Mouse (Mus musculus): ENCODE data around the gene Ephb3. TPM values are rescaled to one million over a fixed set of nuclear protein-coding genes. Genes with fewer than 3 reads are reported as not detected.
"Not testable (repeated sequence)": the region's sequence is repeated elsewhere in the genome, so short reads cannot be mapped to it uniquely, and the experiment has no call there.

The Ephb3 gene
- polyA plus RNA-seq (2014; fragmentation: Nextera tagmentation; extraction: Ambion mirVana), result 10.3 and 11.2 TPM in 2 replicates

DNA sequence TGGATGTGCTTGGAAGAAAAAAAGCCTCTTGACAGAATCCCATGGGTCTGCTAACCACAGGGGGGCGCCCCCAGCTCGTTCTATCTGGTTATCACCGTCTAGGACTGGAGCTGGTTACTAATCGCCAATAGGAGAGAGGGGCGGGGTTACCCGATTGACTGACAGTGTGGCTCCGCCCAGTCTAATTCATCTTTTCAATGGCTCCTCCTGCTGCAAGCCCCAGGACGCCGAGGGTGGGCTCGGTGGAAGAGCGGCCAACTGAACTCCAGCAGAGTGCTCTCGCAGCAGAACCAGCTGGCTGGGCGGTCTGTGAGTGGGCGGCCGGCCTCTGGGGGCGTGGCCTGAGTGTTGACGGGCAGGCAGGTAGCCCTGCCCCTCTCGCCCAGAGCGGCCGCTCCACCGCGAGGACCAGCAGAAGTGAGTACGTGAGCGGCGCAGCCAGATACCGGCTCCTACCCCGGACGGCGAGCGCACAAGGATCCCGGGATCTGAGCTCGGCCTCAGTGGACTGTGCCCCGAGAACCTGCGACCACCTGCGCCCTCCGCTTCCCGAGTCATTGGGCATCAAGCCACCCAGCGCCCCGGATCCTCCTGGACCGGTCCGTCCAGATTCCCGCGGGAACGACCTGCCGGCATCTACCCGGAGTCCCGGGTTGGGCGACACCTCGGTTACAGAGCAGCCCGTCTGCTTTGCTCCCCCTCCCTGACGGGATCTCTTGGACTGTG lies at the start of gene Ephb3:
Ephb3 (plus strand) TSS at position 389 of the 726 bp plus-strand sequence.
- H3K9me3 ChIP-seq (ENCODE audit: control insufficient read depth, low read length), result no peaks in the 10 kb centered on the region
- DNase-seq (ENCODE audit: low spot score) (peak; percentile 99), ATAC-seq (ENCODE audit: low FRiP score) (peak; percentile 98)
- WGBS, result under 1% methylated on average over 50 of the region's 51 CpGs
- H3K4me3 ChIP-seq (ENCODE audit: low read depth, low read length), result peak within 1 kb of the TSS; percentile 80
- H3K4me1 ChIP-seq (replicated peaks; ENCODE audit: control insufficient read depth, insufficient read depth, low read length), result peaks cover 3% of the 10 kb centered on the region
- peak within 1 kb of the TSS; percentile 92 for H3K9ac ChIP-seq (ENCODE audit: low read depth, low read length)
- no peaks in the 10 kb centered on the region for H3K36me3 ChIP-seq (ENCODE audit: control insufficient read depth, insufficient read depth, low read length)
- no peaks in the 10 kb centered on the region for H3K27me3 ChIP-seq (ENCODE audit: control insufficient read depth, insufficient read depth, low read length)
- H3K27ac ChIP-seq (ENCODE audit: low read depth, low read length), result peak within 1 kb of the TSS; percentile 66
- H3K4me2 ChIP-seq (replicated peaks; ENCODE audit: low read depth, low read length), result peak within 1 kb of the TSS; percentile 81

DNA sequence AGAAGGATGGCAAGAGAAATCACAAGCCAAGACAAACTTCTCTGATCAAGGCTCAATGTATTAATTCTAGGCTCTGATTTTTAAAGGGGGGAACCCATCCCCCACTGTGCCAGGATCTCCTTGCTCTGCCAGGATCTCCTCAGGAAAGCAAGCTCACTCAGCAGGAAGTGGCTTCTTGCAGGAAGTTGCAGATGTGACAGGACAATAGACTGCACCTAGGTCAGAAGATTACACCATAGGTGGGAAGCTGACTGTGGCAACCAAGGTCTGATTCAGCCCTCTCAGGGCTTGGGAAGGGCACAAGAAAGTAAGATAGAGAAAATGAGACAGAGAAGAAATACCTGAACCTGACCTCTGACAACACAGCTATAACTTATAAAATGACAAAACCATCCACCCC lies 48.3 kb upstream of the Ephb3 start:
- not testable (repeated sequence) for H3K27me3 ChIP-seq (ENCODE audit: control insufficient read depth, insufficient read depth, low read length); DNase-seq (ENCODE audit: low spot score); H3K36me3 ChIP-seq (ENCODE audit: control insufficient read depth, insufficient read depth, low read length); H3K4me1 ChIP-seq (replicated peaks; ENCODE audit: control insufficient read depth, insufficient read depth, low read length); H3K4me3 ChIP-seq (ENCODE audit: low read depth, low read length); H3K9me3 ChIP-seq (ENCODE audit: control insufficient read depth, low read length); H3K9ac ChIP-seq (ENCODE audit: low read depth, low read length); ATAC-seq (ENCODE audit: low FRiP score); H3K27ac ChIP-seq (ENCODE audit: low read depth, low read length); H3K4me2 ChIP-seq (replicated peaks; ENCODE audit: low read depth, low read length)

DNA sequence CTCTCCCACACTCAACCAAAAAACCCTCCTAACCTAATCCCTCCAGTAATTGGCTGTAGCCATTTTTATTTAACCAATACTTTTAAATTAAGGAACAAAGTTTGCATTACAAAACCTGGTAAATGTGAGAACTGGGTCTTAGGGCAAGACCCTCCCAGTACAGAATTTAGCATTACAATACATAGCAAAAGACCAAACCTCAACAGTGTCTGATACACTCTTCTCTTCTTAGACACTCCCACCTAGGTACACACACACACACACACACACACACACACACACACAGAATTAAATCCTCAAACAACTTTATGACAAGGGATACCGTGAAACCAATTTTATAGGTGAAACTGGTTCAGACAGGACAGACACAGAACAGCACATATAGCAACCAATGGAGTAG lies 45.3 kb upstream of the Ephb3 start:
- H3K4me2 ChIP-seq (replicated peaks; ENCODE audit: low read depth, low read length); DNase-seq (ENCODE audit: low spot score); ATAC-seq (ENCODE audit: low FRiP score); H3K4me1 ChIP-seq (replicated peaks; ENCODE audit: control insufficient read depth, insufficient read depth, low read length); H3K9ac ChIP-seq (ENCODE audit: low read depth, low read length); H3K9me3 ChIP-seq (ENCODE audit: control insufficient read depth, low read length); H3K36me3 ChIP-seq (ENCODE audit: control insufficient read depth, insufficient read depth, low read length); H3K27me3 ChIP-seq (ENCODE audit: control insufficient read depth, insufficient read depth, low read length); H3K27ac ChIP-seq (ENCODE audit: low read depth, low read length); H3K4me3 ChIP-seq (ENCODE audit: low read depth, low read length): not testable (repeated sequence)
- 88% methylated on average over 1 of the region's 1 CpGs for WGBS

DNA sequence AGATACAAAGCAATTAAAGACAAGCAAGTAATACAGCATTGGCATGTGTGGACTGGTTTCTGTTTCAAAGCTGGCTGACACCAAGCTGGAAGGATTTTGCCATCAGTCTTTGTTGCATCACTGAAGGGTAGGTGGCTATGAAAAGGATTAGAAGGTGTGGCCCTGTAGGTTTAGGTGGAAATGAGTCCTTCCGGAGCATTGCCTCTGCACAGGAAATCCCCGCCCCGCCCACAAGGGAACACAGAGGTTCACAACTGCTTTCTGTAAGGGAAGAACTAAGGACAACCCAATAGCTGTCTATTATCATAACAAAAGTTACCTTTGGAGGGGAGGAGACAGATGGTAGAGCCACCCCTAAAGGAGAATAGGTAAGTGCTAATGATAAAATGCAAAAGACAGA lies 41.1 kb upstream of the Ephb3 start:
- H3K27me3 ChIP-seq (ENCODE audit: control insufficient read depth, insufficient read depth, low read length); DNase-seq (ENCODE audit: low spot score); H3K36me3 ChIP-seq (ENCODE audit: control insufficient read depth, insufficient read depth, low read length); H3K4me2 ChIP-seq (replicated peaks; ENCODE audit: low read depth, low read length); H3K9ac ChIP-seq (ENCODE audit: low read depth, low read length); H3K27ac ChIP-seq (ENCODE audit: low read depth, low read length); H3K9me3 ChIP-seq (ENCODE audit: control insufficient read depth, low read length); H3K4me1 ChIP-seq (replicated peaks; ENCODE audit: control insufficient read depth, insufficient read depth, low read length); H3K4me3 ChIP-seq (ENCODE audit: low read depth, low read length); ATAC-seq (ENCODE audit: low FRiP score): not testable (repeated sequence)
- 95% methylated on average over 3 of the region's 3 CpGs for WGBS

DNA sequence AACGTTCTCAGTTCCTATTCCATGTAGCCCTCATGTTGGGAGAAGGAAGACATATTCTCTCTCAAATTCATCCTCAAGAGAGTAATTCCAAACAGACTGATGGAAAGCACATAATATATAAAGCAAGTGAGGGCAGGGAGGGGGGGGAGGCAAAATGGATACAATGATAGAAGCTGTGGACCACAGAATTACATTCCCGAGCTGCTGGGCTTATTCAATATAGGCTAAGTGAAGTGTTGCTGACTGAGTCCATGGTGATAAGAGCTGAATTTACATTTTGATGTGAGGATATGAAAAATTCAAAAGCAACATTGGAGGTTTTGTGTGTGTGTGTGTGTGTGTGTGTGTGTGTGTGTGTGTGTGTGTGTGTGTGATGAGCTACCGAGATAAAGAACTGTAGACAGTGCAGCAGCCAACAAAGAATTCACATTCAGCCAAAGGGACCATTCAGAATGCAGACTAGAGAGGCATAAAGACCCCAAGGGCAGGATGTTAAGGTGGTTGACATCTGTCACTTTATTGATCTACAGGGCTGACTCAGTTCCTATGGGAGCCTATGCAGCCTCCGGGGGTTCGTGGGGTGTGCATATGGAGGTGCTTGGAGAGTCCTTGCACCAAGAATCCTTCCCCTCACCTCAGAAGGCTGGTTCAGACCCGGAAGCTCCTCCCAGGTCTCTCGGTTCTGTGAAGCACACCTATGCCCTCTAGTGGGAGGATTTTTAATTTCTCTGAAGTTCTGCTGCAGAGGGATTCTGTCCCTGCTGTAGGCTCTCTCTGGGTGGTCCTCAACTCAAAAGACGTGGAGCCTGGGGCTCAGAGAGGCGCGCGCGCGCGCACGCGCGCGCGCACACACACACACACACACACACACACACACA lies 39.0 kb upstream of the Ephb3 start:
- DNase-seq (ENCODE audit: low spot score) (peak; percentile 23), ATAC-seq (ENCODE audit: low FRiP score) (peak; percentile 74)
- H3K36me3 ChIP-seq (ENCODE audit: control insufficient read depth, insufficient read depth, low read length); H3K4me2 ChIP-seq (replicated peaks; ENCODE audit: low read depth, low read length); H3K27ac ChIP-seq (ENCODE audit: low read depth, low read length); H3K4me1 ChIP-seq (replicated peaks; ENCODE audit: control insufficient read depth, insufficient read depth, low read length); H3K9me3 ChIP-seq (ENCODE audit: control insufficient read depth, low read length); H3K27me3 ChIP-seq (ENCODE audit: control insufficient read depth, insufficient read depth, low read length); H3K9ac ChIP-seq (ENCODE audit: low read depth, low read length); H3K4me3 ChIP-seq (ENCODE audit: low read depth, low read length): not testable (repeated sequence)
- WGBS, result 19% methylated on average over 17 of the region's 19 CpGs

DNA sequence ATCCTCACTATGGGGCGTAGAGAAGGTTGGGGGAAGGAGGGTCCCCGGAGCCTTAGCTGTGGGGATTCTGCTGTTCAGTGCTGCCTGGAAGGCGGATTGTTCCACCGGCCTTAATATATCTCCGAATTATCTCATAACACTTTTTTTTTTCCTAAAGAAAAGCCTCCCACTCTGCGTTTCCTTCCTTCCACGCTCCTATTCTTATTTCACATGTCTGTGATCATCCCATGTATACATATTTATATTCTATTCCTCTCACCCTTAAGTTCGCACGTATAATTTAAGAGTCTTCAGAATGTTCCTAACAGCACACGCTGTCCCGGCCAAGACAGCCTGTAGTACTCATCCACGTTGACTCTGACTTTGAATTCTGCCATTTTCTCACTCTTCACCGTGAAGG lies 35.8 kb upstream of the Ephb3 start:
- Histone ChIP-seq H3K9ac (ENCODE audit: low read depth, low read length) (no peak overlapping the region), H3K4me2 (replicated peaks; ENCODE audit: low read depth, low read length) (no peak overlapping the region), H3K27ac (ENCODE audit: low read depth, low read length) (no peak overlapping the region), H3K36me3 (ENCODE audit: control insufficient read depth, insufficient read depth, low read length) (no peaks in the 10 kb centered on the region), H3K27me3 (ENCODE audit: control insufficient read depth, insufficient read depth, low read length) (no peaks in the 10 kb centered on the region), H3K9me3 (ENCODE audit: control insufficient read depth, low read length) (no peaks in the 10 kb centered on the region), H3K4me1 (replicated peaks; ENCODE audit: control insufficient read depth, insufficient read depth, low read length) (no peaks in the 10 kb centered on the region), H3K4me3 (ENCODE audit: low read depth, low read length) (no peak overlapping the region)
- ATAC-seq (ENCODE audit: low FRiP score) (no peak), DNase-seq (ENCODE audit: low spot score) (no peak)
- 92% methylated on average over 13 of the region's 13 CpGs for WGBS

DNA sequence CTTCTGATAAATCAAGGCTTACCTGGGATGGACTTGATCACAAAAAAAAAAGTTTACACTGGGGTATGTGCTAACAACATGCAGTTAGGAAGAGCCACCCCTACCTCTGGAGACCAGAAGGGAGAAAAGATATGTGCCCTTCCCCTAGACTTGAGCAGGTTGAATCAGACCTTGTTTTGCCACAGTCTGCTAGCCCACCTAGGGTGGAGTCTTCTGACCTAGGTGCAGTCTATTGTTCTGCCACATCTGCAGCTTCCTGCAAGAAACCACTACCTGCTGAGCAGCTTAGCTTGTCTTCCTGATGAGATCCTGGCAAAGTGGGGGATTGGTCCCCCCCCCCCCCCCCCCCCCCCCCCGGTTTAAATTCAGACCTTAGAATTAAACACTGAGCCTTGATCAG lies 29.3 kb upstream of the Ephb3 start:
- no peak for DNase-seq (ENCODE audit: low spot score)
- WGBS, result no CpG with 5 or more reads among the region's 1 CpGs

DNA sequence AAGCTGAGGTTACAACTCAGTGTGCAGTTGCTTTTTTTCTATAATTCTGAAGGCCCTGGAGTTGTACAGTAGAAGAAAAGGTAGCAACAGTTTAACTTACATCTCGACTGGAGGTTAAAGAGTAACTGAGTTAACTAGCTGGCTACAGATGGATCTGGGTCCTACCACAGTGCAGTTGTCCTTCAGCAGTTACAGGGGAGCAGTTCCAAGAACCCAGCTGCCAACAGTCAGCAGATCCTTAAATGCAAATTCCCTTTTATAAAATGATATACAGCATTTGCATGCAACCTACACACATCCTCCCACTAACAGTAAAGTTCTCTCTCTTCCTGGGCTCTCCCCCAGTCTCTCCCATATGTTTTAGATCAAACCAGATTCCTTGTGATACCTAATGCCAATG lies 22.4 kb upstream of the Ephb3 start:
- H3K27ac ChIP-seq (ENCODE audit: low read depth, low read length), result no peak overlapping the region
- no peak overlapping the region for H3K4me2 ChIP-seq (replicated peaks; ENCODE audit: low read depth, low read length)
- H3K27me3 ChIP-seq (ENCODE audit: control insufficient read depth, insufficient read depth, low read length), result no peaks in the 10 kb centered on the region
- WGBS, result 79% methylated on average over 1 of the region's 1 CpGs
- H3K4me1 ChIP-seq (replicated peaks; ENCODE audit: control insufficient read depth, insufficient read depth, low read length), result no peaks in the 10 kb centered on the region
- no peaks in the 10 kb centered on the region for H3K9me3 ChIP-seq (ENCODE audit: control insufficient read depth, low read length)
- no peak for DNase-seq (ENCODE audit: low spot score)
- no peaks in the 10 kb centered on the region for H3K36me3 ChIP-seq (ENCODE audit: control insufficient read depth, insufficient read depth, low read length)
- no peak overlapping the region for H3K9ac ChIP-seq (ENCODE audit: low read depth, low read length)
- no peak overlapping the region for H3K4me3 ChIP-seq (ENCODE audit: low read depth, low read length)
- no peak for ATAC-seq (ENCODE audit: low FRiP score)

More for the DNA sequence above, 29.3 kb upstream of the Ephb3 start:
- no peak for ATAC-seq (ENCODE audit: low FRiP score)
- Histone ChIP-seq H3K4me3 (ENCODE audit: low read depth, low read length) (no peak overlapping the region), H3K9ac (ENCODE audit: low read depth, low read length) (no peak overlapping the region), H3K4me1 (replicated peaks; ENCODE audit: control insufficient read depth, insufficient read depth, low read length) (no peaks in the 10 kb centered on the region), H3K36me3 (ENCODE audit: control insufficient read depth, insufficient read depth, low read length) (no peaks in the 10 kb centered on the region), H3K9me3 (ENCODE audit: control insufficient read depth, low read length) (no peaks in the 10 kb centered on the region), H3K27ac (ENCODE audit: low read depth, low read length) (no peak overlapping the region), H3K4me2 (replicated peaks; ENCODE audit: low read depth, low read length) (no peak overlapping the region), H3K27me3 (ENCODE audit: control insufficient read depth, insufficient read depth, low read length) (no peaks in the 10 kb centered on the region)

DNA sequence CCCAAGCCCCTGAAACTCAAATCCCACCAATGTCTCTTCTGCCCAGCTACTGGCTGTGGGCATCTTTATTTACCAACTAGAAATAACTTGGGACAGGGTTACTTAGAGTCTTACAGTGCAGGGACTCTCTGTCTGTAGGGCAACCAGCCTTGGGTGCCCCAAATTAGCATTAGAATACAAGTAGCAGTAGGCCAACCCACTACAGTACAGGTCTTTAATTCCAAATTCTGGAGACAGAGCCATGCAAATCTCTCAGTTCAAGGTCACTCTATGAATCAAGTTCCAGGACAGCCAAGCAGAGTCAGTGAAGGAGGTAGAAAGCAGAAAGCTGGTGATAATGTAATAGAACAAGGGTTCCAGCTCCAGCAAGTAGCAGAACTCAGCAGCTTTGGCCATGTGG lies 19.9 kb upstream of the Ephb3 start:
- Histone ChIP-seq H3K36me3 (ENCODE audit: control insufficient read depth, insufficient read depth, low read length) (no peaks in the 10 kb centered on the region), H3K4me3 (ENCODE audit: low read depth, low read length) (no peak overlapping the region), H3K27me3 (ENCODE audit: control insufficient read depth, insufficient read depth, low read length) (no peaks in the 10 kb centered on the region), H3K9me3 (ENCODE audit: control insufficient read depth, low read length) (no peaks in the 10 kb centered on the region), H3K4me1 (replicated peaks; ENCODE audit: control insufficient read depth, insufficient read depth, low read length) (no peaks in the 10 kb centered on the region), H3K9ac (ENCODE audit: low read depth, low read length) (no peak overlapping the region), H3K27ac (ENCODE audit: low read depth, low read length) (no peak overlapping the region), H3K4me2 (replicated peaks; ENCODE audit: low read depth, low read length) (no peak overlapping the region)
- ATAC-seq (ENCODE audit: low FRiP score) (no peak), DNase-seq (ENCODE audit: low spot score) (no peak)

Measured in hindbrain, embryonic 11.5 days (tissue).